Mouse (Mus musculus): Measurements from ENCODE around the gene Adam12.

Adam12 gene

GRCm38 (mm10) chr7:133990930-133991329, 241.0 kb downstream of the Adam12 start:
- no peak for DNase-seq

- DNase-seq: peak; percentile 37
These were observed 243.6 kb downstream of the Adam12 start for GRCm38 (mm10) chr7:133988356-133988755.

- no peak for DNase-seq
These were observed 245.7 kb downstream of the Adam12 start for GRCm38 (mm10) chr7:133986201-133986600.

GRCm38 (mm10) chr7:133985648-133986047, 246.3 kb downstream of the Adam12 start:
- DNase-seq: no peak

GRCm38 (mm10) chr7:133976388-133977122, 255.4 kb downstream of the Adam12 start:
- no peak for DNase-seq

GRCm38 (mm10) chr7:133971086-133971485, 260.9 kb downstream of the Adam12 start:
- no peak for DNase-seq

- DNase-seq: no peak
These were observed 261.5 kb downstream of the Adam12 start for GRCm38 (mm10) chr7:133970407-133970806.

GRCm38 (mm10) chr7:133967906-133968305, 264.0 kb downstream of the Adam12 start:
- DNase-seq: no peak

GRCm38 (mm10) chr7:133963501-133963900, 268.4 kb downstream of the Adam12 start:
- DNase-seq: no peak

GRCm38 (mm10) chr7:133959200-133959599, 272.7 kb downstream of the Adam12 start:
- peak; percentile 58 for DNase-seq

GRCm38 (mm10) chr7:133957873-133958272, 274.1 kb downstream of the Adam12 start:
- DNase-seq: no peak

GRCm38 (mm10) chr7:133954111-133955091, 277.5 kb downstream of the Adam12 start:
- peak; percentile 71 for DNase-seq

GRCm38 (mm10) chr7:133951777-133952545, 280.0 kb downstream of the Adam12 start:
- DNase-seq: no peak

GRCm38 (mm10) chr7:133947360-133947759, 284.6 kb downstream of the Adam12 start:
- no peak for DNase-seq

GRCm38 (mm10) chr7:133946757-133947345, 285.1 kb downstream of the Adam12 start:
- DNase-seq: no peak

- DNase-seq: no peak
These were observed 285.8 kb downstream of the Adam12 start for GRCm38 (mm10) chr7:133946113-133946512.

GRCm38 (mm10) chr7:133940405-133940804, 291.5 kb downstream of the Adam12 start:
- no peak for DNase-seq

- no peak for DNase-seq
These were observed 294.5 kb downstream of the Adam12 start for GRCm38 (mm10) chr7:133937473-133937872.

- no peak for DNase-seq
These were observed 295.6 kb downstream of the Adam12 start for GRCm38 (mm10) chr7:133936377-133936776.

GRCm38 (mm10) chr7:133933378-133933777, 298.6 kb downstream of the Adam12 start:
- DNase-seq: peak; percentile 30

GRCm38 (mm10) chr7:133931481-133931880, 300.5 kb downstream of the Adam12 start:
- DNase-seq: peak; percentile 43

GRCm38 (mm10) chr7:133928981-133929380, 303.0 kb downstream of the Adam12 start:
- DNase-seq: no peak
